Mouse (Mus musculus): ENCODE data around the gene Bdh1. TPM values are rescaled to one million over a fixed set of nuclear protein-coding genes. Genes with fewer than 3 reads are reported as not detected.

Bdh1 gene
- polyA plus RNA-seq, 1 experiment from 2014 or later = 42.8 TPM

GRCm38 (mm10) chr16:31507794-31508526 is 85.9 kb downstream of the Bdh1 start:
- 18% methylated on average over 14 of the region's 14 CpGs for WGBS
- DNase-seq (ENCODE audit: low spot score) (peak; percentile 74), ATAC-seq (replicated peaks; ENCODE audit: low FRiP score) (peak; percentile 79)
- Histone ChIP-seq H3K27me3 (replicated peaks; ENCODE audit: control insufficient read depth, insufficient read depth, low read length) (no peaks in the 10 kb centered on the region), H3K4me1 (replicated peaks; ENCODE audit: control insufficient read depth, insufficient read depth, low read length) (peaks cover 23% of the 10 kb centered on the region), H3K9ac (ENCODE audit: low read depth, low read length) (no peak overlapping the region), H3K36me3 (ENCODE audit: control insufficient read depth, insufficient read depth, low read length) (no peaks in the 10 kb centered on the region), H3K9me3 (ENCODE audit: control insufficient read depth, low read length) (no peaks in the 10 kb centered on the region), H3K27ac (ENCODE audit: low read depth, low read length) (peak overlapping the region; percentile 21; the same call in 1 of the 2 replicates), H3K4me2 (peak overlapping the region; percentile 58), H3K4me3 (ENCODE audit: low read depth, low read length) (peak overlapping the region; percentile 5; the same call in 1 of the 2 replicates)

Other genes with a start within 250 kb of the Bdh1 start
- gene Acap2, start 221.0 kb upstream of the Bdh1 start, polyA plus RNA-seq (2014; fragmentation: Nextera tagmentation; extraction: Ambion mirVana) = 17.2 and 19.9 TPM in 2 replicates
- gene Ppp1r2, start 147.0 kb upstream of the Bdh1 start, polyA plus RNA-seq (2014; fragmentation: Nextera tagmentation; extraction: Ambion mirVana) = 68.0 and 69.0 TPM in 2 replicates
- 0.51 TPM in 1 of 2 replicates, not detected in the other for gene Apod, start 107.5 kb upstream of the Bdh1 start, polyA plus RNA-seq (2014; fragmentation: Nextera tagmentation; extraction: Ambion mirVana)
- gene Dlg1, start 241.2 kb downstream of the Bdh1 start, polyA plus RNA-seq (2014; fragmentation: Nextera tagmentation; extraction: Ambion mirVana) = 25.2 and 25.3 TPM in 2 replicates

Data from liver, embryonic 11.5 days (tissue).